Mouse (Mus musculus) CH12.LX (cell line): ENCODE data around the gene Tmem110.

Experiments
- CTCF ChIP-seq, 2 experiments: IDR thresholded peaks in 1 of 2; conservative IDR thresholded peaks in 1 of 2; 2 replicates each; pipeline ENCODE4 v1.5.1; 2011 to 2012; ENCODE audit warnings: low read depth in 2 of 2, low read length in 2 of 2, improper control_type of control experiment in 1 of 2, inconsistent platforms in 1 of 2, mild to moderate bottlenecking in 1 of 2, moderate library complexity in 1 of 2
- E2F4 ChIP-seq: IDR thresholded peaks from 2 replicates; pipeline ENCODE4 v1.6.1; 2011; ENCODE audit warnings: low read depth, low read length, improper control_type of control experiment; ENCODE audit not compliant: insufficient replicate concordance
- ETS1 ChIP-seq: conservative IDR thresholded peaks from 2 replicates; pipeline ENCODE4 v1.6.1; 2012; ENCODE audit warnings: low read depth, mild to moderate bottlenecking, inconsistent platforms, low read length, improper control_type of control experiment, moderate library complexity
- KAT2A ChIP-seq: IDR thresholded peaks from 2 replicates; pipeline ENCODE4 v1.6.1; 2012; ENCODE audit warnings: low read length, improper control_type of control experiment, inconsistent platforms; ENCODE audit not compliant: insufficient replicate concordance
- POLR2A ChIP-seq: IDR thresholded peaks from 2 replicates; pipeline ENCODE4 v1.6.1; 2011; ENCODE audit warnings: low read depth, mild to moderate bottlenecking, improper control_type of control experiment, low read length
- RAD21 ChIP-seq: IDR thresholded peaks from 2 replicates; pipeline ENCODE4 v1.6.1; 2011; ENCODE audit warnings: low read depth, mild to moderate bottlenecking, low read length, improper control_type of control experiment, moderate library complexity
- RCOR1 ChIP-seq: conservative IDR thresholded peaks from 2 replicates; pipeline ENCODE4 v1.6.1; 2012; ENCODE audit warnings: low read depth, mild to moderate bottlenecking, inconsistent platforms, low read length, improper control_type of control experiment

DNA sequence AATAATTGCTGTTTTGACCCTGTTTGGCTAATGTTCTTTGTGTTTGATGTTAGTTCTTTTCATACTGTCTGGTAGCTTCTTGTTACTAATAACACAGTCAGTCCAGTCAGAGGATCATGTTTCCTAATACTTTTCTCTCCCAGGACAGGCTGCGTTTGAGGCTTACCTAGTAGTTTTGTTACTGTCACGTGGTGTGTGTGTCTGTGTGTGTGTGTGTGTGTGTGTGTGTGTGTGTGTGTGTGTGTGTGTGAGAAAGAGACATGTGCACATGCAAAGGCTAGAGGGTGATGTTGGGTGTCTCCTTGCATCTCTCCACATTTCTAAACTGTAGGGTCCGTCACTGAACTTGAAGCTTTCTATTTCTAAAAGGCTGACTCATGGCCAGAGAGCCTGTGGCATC, 32.5 kb upstream of the Tmem110 start:
- TF ChIP-seq RAD21 (no peak), POLR2A (no peak), E2F4 (no peak), KAT2A (no peak), ETS1 (no peak), RCOR1 (no peak), CTCF (conservative IDR thresholded peaks at IDR 0.05 in 1 of 2, IDR thresholded peaks at IDR 0.05 in 1 of 2; ENCODE audit: low read depth in 2 of 2, low read length in 2 of 2) (no peak)
